Mouse (Mus musculus) gastrocnemius, postnatal 36 days (tissue): Measurements from ENCODE around the gene Mpo. TPM values are rescaled to one million over a fixed set of nuclear protein-coding genes. Genes with fewer than 3 reads are reported as not detected.

Experiments used
- DNase-seq, 2 experiments: peaks; one replicate each; pipeline ENCODE4 v3.0.0; 2022
- intact Hi-C: fragments of 180-260 bp; cut with DNase I; formaldehyde crosslinking; loops from one replicate; pipeline ENCODE4 v1.15.1; 2025
- long read RNA-seq, 2 experiments: library from polyadenylated mRNA; stranded (forward); transcript quantifications; one replicate each; pipeline ENCODE4 v2.0.0; 2021
- total RNA-seq, 2 experiments: library from RNA; stranded (reverse); gene quantifications; 2 replicates each; pipeline ENCODE4 v1.2.3; 2021

The Mpo gene
- total RNA-seq, result not detected
- long read RNA-seq, experiment 1, result 0 reads
- long read RNA-seq, experiment 2, result 0 reads

DNA sequence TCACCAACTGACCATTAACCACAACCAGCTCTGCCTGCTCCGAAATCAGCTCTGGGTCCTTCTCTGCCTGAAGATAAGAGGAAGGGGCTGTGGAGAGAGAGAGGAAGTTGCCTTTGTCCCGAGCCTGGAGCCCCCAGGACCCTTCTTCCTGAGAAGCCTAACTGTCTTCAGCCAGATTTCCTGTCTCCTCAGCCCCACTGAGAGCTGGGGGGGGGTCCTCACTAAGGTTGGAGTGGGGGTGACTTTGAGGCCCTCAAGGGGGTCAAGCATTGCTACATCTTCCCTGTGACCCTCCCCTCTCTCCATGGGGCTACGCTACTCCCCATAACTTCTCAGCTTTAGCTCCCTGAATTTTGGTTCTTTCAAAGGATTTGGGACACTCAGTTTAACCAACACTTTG lies at the start of gene Mpo:
TSS of gene Mpo (plus strand) at position 122 of the 400 bp plus-strand sequence.
- no peak for DNase-seq
- intact Hi-C loops, result no loop called here

DNA sequence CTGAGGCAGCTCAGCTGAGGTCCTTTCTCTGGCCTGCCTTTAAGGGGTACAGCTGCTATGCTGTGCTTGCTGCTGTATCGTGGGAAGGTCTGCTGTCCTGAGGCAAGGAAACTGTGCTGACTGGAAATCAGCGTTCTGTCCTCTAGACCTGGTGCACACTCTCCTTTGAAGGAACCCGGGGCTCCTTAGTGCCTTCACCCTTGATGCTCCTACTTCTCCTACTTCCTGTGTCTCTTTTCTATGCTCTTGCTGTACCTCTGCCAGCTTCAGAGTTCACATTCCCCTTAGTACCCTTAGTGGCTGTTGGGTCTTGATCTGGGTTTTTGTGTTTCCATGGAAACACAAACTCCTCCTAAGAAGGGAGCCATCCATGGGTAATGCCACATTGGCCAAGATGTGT lies 49.7 kb upstream of the Mpo start:
- intact Hi-C loops, result no loop called here
- no peak for DNase-seq

DNA sequence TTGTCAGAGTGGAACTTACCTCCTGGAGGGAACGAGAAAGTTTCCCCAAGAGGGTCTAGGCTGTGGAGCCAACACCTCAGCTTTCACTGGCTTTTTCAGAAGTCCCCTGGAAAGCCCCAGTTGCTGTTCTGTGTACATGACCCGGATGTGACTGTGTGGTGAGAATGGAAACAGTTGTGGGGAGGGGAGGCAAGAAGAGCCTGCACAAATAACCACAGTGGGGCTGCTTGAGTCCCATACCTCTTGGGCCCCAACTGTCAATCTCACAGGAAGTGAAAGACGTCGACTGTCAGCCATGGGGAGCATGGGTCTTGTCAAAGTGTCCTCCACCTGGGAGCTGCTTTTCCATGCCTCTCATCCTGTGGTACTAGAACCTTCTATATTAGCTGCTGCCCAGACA lies 48.4 kb upstream of the Mpo start:
- intact Hi-C loops, result no loop called here
- DNase-seq, result no peak

DNA sequence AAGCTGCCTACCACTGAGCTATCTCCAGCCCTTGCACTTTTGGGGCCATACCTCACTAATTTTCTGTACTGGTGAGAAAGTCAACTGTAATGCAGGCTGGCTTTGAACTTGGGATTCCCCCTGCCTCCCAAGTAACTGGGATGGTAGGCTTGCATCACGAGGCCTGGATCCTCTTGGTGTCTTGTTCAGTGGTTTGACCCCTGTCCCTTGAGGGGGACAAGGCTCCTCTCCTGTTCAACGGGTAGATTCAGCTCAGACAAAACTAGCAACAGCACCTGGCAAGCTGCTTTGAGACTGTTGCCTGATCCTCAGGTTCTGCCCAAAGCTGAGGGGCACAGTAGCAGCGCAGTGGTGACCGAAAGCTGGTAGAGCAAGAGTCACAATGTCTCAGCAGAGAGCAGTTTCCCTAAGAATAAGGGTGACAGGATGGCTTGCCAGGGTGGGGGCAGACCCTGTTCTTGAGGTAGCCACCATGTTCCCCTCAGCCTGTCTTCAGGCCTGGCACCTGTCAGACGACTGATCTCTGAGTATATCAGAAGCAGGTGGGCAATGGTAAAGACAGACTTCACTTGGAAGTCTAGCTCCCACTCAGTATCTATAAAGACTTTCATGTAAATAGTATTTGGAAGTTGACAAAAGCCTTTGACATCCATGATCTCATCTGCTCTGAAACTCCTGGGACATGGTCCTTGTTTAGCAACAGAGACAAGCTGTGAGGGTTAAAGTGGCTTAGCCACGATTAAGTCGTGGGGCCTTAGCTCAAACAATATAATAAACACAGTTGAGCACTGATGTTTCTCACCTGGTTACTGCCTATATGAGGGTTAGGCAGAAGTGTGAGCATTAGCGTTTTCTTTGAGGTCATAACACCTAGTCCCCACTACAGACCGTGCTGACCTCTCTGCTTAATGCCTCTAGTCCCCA lies 47.5 kb upstream of the Mpo start:
- no peak for DNase-seq
- intact Hi-C loops, result no loop called here

DNA sequence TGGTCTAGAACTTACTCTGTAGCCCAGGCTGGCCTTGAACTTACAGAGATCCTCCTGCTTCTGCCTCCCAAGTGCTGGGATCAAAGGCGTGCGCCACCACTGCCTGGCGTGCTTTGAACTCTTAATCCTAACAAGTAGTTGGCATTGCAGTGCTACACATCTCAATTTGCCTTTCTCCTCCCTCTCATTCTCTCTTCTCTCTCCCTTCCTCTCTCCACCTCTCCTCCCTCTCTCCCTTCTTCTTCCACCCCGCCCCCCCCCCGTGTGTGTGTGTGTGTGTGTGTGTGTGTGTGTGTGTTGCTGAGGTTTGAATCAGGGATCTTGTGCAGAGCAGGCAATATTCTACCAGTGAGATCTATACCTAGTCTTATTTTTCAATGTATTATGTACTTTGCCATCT lies 46.1 kb upstream of the Mpo start:
- DNase-seq, result no peak
- intact Hi-C loops, result no loop called here

DNA sequence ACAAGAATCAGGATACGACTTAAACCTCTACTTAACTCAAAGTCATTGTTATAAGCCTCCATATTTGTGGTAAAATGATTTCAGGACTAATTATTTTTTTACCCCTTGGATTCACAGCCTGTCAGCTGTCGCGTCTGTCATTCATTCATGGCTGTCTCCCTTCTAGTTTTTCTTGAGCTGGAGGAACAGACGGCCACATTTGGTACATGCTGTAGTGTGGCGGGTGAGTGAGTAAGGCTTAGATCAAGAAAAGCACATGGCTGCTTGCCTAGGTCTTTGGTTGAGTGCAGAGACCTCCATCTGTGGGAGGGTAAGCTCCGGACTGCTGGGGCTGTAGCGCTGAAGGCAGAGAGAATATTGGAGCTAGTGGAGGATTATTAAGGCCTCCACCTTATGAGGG lies 45.7 kb upstream of the Mpo start:
- intact Hi-C loops, result no loop called here
- no peak for DNase-seq

DNA sequence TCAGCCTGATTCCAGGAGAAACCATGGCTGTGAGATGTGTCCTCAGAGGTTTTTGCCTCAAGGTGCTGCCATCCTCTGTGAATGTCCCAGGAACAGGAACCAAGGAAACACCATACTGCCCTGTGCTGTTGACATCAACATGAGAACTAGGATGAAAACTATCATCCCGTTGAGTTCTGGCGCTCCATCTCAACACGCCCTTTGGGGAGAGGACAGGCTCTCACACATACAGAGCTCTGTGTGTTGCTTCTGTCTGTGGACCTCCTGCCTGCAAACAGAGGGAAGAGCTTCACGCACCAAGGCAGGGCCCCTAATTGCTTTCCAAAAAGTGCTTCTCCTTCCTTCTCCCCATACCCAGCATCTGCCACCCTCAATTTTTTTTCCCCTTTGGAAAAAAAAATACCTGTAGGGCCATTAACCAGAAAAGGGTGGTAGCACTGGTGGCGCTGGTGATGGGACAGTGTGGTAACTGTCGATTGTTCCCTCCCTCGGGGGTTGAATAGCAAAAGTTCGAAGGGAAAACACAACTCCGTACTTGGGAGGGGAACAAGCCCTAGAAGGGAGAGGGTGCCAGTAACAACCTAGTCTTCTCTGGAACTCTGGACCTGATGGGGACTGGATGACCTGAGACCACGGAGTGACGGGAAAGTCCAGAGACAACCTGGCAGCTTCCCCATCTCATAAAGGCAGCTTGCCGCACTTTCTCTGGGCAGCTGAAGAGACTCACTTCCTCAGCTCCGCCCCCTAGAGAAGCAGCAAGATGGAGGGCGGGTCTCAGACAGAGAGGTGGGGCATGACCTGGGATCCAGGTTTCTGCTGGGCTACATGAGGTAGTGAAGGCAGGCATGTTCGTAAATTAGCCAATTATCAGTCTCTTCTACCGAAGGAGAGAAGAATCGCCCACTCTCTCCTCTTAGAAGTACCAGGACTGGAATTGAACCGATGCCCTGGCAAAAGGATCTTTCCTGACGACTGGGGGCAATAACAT lies 45.0 kb upstream of the Mpo start:
- DNase-seq, result no peak
- intact Hi-C loops, result no loop called here

DNA sequence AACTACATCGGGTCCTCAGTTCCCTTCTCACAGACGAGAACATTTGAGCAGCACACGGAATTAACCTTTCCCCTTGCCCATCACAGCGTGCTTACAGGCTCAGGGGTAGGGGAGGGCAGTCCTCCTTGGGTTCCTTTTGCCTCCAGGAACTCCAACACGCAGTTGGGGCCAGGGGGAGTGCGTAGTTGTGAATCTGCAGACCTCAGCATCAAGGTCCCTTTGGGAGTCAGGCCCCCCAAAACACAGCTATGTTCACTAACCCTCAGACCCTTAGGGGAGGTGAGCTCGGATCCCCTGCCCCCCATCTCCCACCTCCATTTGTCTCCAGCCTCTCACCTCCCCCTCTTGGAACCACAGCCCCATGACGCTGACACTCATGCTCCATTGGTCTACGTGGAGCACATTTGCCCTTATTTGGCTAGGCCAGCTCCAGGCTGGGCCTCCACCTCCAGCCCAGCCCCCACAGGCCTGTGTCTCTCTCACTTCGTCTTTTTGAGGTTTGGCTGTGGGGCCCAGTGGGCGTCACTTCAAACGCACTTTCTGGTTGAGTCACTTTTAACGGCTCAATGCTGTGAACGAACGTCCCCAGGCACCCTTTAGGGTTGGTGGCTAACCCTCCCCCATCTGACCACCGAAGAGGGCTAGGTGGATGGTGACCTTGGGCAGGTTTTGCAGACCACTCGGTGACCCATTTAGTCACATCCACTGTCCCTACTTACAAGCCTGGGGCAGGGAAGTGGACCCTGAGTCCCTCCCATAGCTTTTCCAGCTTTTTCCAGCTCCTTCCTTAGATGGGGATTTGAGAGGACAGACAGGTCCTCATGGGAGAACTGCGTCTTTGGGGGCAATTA lies 44.0 kb upstream of the Mpo start:
- DNase-seq, result no peak

DNA sequence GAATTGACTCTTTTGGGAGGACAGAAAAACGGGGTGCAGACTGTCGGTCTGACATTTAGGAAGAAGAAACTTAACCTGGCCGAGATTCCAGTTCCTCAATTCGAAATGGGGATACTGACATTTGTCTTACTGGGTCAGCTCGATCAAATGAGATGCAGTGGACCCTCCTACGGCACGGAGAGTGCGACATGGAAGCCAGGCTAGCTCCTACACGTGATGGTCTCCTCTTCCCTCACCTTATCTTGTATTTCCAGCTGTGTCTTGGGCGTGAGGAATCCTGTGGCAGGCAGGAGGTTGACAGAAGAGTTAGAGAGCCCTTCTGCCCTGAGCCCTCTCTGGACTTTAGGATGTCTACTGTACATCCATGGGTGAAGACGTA lies 43.3 kb upstream of the Mpo start:
- intact Hi-C loops, result no loop called here
- DNase-seq, result no peak

More for the DNA sequence above, 44.0 kb upstream of the Mpo start:
- intact Hi-C loops, result no loop called here

DNA sequence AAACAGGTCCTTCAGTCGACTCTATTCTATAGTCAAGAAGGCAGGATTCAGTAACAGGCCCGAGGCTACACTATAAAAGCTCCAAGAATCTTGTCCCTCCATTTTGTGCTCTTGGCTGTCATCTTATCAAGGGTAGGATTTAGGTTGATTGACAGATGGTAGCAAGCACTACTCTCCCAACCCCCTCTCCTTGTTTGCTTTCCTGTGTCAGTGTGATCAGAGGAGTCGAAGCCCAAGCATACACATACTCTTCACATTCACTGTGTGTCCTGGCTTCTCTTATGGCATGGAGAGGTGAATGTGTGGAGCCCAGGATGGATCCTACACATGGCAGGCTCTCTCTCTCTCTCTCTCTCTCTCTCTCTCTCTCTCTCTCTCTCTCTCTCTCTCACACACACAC lies 42.9 kb upstream of the Mpo start:
- intact Hi-C loops, result no loop called here
- no peak for DNase-seq

DNA sequence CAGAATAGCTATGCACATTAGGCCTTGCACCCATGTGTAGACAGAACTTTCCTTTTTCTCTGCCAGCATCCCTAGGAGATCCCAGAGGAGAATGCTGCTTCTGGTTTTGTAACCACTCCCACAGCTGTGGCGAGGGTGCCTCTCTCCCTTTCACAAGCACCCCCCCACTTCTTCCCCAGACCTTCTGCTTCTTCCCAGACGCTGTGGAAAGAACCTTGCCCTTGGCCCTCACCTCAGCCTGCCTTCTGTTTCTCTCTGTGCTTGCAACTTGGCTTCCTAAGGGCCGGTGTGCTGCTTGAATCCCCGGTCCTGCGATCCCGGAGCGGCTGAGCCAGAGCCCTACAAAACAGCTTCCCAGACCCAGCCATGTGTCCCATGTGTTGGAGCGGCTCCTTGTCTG lies 42.4 kb upstream of the Mpo start:
- intact Hi-C loops, result no loop called here
- DNase-seq, result no peak

DNA sequence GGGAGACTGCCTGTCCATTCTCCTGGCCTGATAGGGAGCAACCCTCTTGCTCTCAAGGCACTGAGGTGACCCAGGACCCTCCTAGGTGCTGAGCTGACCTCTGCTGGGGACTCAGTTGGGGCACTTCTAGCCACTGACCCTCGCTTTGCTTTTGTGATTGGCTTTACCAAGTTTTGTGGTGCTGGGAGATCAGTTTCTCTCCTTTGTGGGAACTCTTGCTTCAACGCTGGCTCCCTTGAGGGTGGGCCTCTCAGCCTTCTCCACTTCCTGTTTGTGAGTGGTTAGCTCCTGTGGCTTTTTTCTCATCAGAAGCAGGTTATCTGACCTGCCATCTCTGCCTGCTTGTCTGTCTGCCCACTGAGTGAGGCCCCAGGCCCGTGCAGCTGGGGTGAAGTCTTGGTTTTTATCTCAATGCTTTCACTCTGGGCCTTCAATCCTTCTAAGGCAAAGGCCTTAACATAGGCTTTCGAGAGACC lies 41.9 kb upstream of the Mpo start:
- DNase-seq, result no peak
- intact Hi-C loops, result no loop called here

DNA sequence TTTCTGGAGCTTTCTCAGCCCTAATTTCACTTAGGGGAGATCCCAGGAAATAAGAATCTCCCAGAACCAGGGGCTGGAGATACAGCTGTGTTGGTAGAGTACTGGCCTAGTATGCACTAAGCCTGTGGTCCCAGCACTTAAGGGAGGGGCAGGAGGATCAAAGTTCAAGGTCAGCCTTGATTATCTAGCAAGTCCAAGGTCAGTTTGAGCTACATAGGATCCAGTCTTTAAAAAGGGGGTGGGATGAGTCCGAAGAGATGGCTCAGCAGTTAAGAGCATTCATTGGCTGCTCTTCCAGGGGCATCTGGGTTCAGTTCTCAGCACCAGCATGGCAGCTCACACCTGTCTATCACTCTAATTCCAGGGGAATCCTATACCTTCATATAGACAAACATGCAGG lies 41.1 kb upstream of the Mpo start:
- intact Hi-C loops, result no loop called here
- DNase-seq, result no peak

DNA sequence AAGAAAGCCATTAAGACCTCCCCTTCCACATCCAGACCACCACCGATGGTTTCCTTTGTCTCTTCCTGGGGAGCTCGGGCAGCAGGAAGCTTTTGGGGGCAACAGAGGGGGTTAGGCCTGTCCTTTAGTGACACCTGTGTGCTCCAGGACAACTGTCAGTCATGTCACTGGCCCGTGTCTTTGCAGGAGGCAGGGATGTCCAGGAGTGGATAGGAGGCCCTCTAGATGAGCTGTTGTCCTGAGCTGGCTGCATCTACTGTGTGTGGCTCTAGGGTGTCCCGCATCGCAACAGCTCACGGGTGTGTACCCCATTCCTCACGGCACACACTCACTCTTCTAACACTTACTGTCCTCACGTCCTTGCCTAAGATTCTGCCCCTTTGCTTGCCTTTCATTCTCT lies 40.1 kb upstream of the Mpo start:
- intact Hi-C loops, result no loop called here

DNA sequence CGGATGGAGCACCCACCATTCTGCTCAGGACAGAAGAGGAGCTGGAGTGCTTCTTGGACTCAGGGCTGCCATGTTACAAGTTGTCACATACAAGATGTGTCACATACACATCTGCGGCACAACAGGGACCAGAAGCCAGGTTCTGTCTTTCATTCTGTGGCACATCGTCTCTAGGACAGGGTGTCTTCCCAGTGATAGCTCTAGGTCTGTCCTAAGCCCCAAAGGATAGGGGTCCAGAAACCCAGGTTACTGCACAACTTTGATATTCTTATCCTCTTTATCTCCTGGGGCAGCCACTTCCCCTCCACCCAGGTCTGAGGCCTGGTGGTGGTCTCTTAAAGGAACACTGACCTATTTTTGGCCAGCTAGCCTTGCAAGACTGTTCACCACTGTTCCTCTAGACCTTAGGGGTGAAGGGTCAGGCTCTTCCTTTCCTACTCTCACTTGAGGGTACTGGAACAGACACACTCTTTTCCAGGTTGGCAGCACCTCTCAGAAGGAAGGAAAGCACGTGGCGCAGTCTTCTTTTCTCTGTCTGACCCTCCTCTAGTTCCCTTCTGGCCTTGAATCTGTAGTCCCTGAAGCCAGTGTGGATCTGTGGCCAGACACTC lies 39.4 kb upstream of the Mpo start:
- intact Hi-C loops, result no loop called here
- no peak for DNase-seq

More for the DNA sequence above, 40.1 kb upstream of the Mpo start:
- no peak for DNase-seq

DNA sequence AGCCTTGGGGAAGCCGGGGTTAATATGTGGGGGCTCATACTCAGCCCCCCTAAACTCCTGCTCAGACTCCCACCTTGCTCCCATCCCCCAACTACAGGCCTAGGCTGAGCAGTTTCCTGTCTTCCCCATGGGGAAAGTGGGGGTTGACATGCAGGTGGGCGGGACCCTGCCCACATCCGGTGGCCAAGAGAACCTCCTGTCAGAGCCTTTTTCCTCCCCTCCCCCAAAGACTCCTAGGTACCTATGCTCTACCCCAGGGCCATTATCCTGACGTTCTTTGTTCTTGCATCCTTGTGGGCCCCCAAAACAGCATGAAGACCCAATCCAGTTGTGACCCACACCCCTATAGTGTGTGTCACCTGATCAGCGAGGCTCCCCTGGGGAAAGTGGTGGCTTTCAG lies 38.8 kb upstream of the Mpo start:
- DNase-seq, result no peak
- intact Hi-C loops, result no loop called here

DNA sequence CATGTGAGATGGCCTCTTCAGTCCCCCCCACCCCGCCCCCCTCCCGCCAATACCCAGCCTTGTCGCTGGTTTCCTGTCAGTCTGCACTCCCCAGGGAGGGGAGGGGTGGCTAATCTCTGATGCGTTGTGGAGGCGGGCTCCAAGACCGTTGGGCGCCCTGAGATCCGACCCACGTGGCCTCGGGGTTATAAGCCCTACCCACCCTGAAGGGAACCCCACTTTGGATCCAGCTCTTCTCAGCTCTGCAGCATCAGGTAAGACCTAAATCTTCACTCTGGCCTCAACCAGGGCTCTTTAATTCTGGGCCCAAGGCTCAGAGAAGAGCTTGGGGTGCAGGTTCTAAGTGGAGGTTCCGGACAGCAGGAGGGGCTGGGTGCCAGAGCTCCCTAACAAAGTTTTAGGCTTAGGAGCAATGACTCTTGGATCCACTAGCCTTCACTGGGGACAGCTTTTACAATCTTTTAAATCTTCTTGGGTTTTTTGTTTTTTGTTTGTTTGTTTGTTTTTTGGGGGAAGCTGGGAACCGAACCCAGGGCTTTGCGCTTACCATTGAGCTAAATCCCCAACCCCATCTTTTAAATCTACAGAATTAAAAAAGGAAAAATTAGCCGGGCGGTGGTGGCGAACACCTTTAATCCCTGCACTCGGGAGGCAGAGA lies 37.9 kb upstream of the Mpo start:
- intact Hi-C loops, result no loop called here
- DNase-seq, result peak in 1 of 2 experiments; percentile 36

DNA sequence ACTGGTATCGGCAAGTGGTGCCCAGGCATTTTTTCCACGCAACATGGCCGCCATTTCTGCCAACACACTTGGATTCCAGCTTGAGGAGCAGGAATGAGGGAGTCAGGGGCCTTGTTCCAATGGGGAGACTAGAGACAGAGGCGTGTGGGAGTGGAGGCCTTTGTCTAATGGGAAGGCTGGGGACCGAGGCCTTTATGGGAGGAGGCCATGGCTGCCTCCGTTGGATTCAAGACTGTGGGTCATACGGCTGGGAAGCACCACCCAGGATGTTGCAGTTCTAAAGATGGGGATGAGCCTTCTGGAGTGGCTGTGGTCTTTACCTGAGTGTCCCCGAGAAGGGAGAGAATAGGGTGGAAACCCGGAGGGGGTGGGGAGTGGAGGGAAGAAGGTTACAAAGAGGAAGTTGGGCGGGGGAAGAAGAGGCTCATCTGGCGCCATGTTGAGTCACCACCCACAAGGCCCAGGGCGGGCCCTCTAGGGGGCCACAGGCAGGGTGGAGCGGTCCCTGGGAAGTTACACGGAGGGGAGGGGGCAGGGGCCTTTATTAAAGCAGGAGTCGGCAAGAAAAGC lies 37.0 kb upstream of the Mpo start:
- intact Hi-C loops, result no loop called here
- no peak for DNase-seq
